Mouse (Mus musculus): ENCODE measurements around the gene Qrich1. TPM values are rescaled to one million over a fixed set of nuclear protein-coding genes. Genes with fewer than 3 reads are reported as not detected.

The Qrich1 gene
- total and polyA plus RNA-seq, 2 experiments from 2014 or later = 109 to 240 TPM

DNA sequence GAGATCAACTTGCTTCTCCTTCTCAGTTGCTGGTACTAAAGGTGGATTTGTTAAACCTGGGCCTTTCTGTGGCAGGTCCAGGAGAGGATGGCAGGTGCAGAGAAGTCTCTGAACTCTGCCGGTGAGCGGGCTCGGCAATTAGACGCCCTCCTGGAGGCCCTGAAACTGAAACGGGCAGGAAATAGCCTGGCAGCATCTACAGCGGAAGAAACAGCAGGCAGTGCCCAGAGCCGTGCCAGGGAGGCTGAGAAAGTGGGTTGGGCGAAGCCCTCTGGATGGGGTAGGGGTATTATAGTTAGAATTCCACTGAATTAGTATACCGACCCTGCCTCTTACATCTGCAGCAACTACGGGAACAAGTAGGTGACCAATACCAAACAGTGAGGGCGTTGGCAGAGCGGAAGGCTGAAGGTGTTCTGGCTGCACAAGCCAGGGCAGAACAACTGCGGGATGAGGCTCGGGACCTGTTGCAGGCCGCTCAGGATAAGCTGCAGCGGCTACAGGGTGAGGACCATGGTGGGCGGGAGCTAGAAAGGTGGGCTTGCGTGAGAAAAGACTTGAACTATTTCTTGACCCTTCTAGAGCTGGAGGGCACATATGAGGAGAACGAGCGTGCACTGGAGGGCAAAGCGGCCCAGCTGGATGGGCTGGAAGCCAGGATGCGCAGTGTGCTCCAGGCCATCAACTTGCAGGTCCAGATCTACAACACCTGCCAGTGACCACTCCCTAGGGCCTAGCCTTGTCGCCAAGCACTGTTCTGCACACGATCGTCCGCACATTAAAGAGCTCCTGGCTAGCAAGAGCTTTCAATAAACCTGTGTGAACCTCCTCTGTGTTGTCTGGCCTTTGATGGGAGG is 26.7 kb upstream of the Qrich1 start:
- Histone ChIP-seq H3K27ac (ENCODE audit: low read depth, low read length) (peak overlapping the region; percentile 97), H3K4me2 (ENCODE audit: low read depth, low read length, poor library complexity, severe bottlenecking) (peak overlapping the region; percentile 57), H3K27me3 (ENCODE audit: insufficient read depth, low read length) (no peaks in the 10 kb centered on the region), H3K9me3 (ENCODE audit: low read length) (no peaks in the 10 kb centered on the region), H3K9ac (replicated peaks; ENCODE audit: low read length, poor library complexity, severe bottlenecking) (peak overlapping the region; percentile 84), H3K4me3 (ENCODE audit: low read depth, low read length) (peak overlapping the region; percentile 96), H3K36me3 (ENCODE audit: insufficient read depth, low read length) (peaks cover 26% of the 10 kb centered on the region), H3K4me1 (ENCODE audit: insufficient read depth, low read length) (0 out of 2 replicates have a peak, but pooled peaks cover 9% of the 10 kb centered on the region)
- WGBS = 65% methylated on average over 26 of the region's 26 CpGs
- DNase-seq (ENCODE audit: low spot score) (no peak), ATAC-seq (ENCODE audit: low FRiP score) (peak; percentile 1; the same call in 1 of the 2 replicates)
- TF ChIP-seq CTCF (IDR thresholded peaks at IDR 0.05) = no peak

DNA sequence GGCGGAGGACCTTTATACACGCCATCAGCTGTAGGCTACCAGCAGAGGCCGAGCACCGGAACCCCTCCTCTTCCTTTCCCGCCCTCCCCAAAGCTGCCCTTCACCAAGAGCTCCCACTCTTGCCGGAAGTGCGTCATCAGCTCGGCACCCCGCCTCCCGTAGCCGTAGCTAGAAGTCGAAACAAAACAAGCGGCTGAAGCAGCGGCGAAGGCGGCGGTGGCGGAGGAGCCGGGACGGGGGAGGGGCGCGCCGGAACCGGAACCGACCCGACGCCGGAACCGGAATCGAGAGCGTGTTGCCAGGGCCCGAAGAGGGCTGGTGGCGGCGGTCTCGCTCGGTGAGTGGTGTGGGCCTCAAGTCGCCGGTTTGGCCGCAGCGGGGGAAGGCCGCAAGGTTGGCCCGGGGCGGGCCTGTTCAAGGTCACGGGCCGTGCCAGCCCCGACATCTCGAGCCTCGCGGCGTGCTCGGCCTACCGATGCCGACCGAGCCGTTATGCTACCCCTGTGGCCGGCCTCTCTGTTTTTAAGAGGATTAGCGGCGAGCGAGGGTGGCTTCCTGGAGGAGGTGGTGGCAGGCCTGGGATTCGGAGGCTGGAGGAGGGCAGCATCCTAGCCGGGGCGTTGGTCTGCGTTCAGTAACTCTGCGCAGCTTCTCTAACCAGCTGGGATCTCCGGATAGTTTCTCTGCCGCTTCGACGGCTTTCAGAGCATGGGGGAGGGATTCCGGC is 25.9 kb upstream of the Qrich1 start, which contains the start of gene Usp19:
TSS of gene Usp19 (plus strand) at position 44 of the 727 bp plus-strand sequence.
- H3K9me3 ChIP-seq (ENCODE audit: low read length) = no peaks in the 10 kb centered on the region
- peak within 1 kb of the TSS; percentile 84 for H3K9ac ChIP-seq (replicated peaks; ENCODE audit: low read length, poor library complexity, severe bottlenecking)
- H3K4me1 ChIP-seq (ENCODE audit: insufficient read depth, low read length) = 0 out of 2 replicates have a peak, but pooled peaks cover 9% of the 10 kb centered on the region
- peak within 1 kb of the TSS; percentile 97 for H3K27ac ChIP-seq (ENCODE audit: low read depth, low read length)
- no peak for TF ChIP-seq CTCF (IDR thresholded peaks at IDR 0.05)
- peak within 1 kb of the TSS; percentile 57 for H3K4me2 ChIP-seq (ENCODE audit: low read depth, low read length, poor library complexity, severe bottlenecking)
- H3K4me3 ChIP-seq (ENCODE audit: low read depth, low read length) = peak within 1 kb of the TSS; percentile 96
- DNase-seq (ENCODE audit: low spot score) (peak; percentile 98), ATAC-seq (ENCODE audit: low FRiP score) (peak; percentile 93)
- under 1% methylated on average over 67 of the region's 69 CpGs for WGBS
- no peaks in the 10 kb centered on the region for H3K27me3 ChIP-seq (ENCODE audit: insufficient read depth, low read length)
- peaks cover 32% of the 10 kb centered on the region for H3K36me3 ChIP-seq (ENCODE audit: insufficient read depth, low read length)

DNA sequence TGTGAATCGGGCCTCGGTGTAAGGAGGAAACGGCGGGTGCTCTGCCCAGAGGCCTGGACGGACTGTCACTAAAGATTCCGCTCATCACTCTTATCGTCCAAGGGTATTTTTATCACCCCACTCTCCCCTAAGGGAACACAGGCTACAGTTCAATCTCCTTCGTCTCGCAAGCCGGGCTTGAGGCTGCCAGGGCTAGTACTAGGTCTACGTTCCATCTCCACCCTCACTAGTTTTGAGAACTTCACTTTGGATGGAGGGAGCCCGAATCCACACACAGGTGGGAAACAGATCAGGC is 25.4 kb upstream of the Qrich1 start:
- Histone ChIP-seq H3K27ac (ENCODE audit: low read depth, low read length) (peak overlapping the region; percentile 97), H3K9ac (replicated peaks; ENCODE audit: low read length, poor library complexity, severe bottlenecking) (peak overlapping the region; percentile 84), H3K9me3 (ENCODE audit: low read length) (no peaks in the 10 kb centered on the region), H3K4me3 (ENCODE audit: low read depth, low read length) (peak overlapping the region; percentile 96), H3K4me1 (ENCODE audit: insufficient read depth, low read length) (0 out of 2 replicates have a peak, but pooled peaks cover 9% of the 10 kb centered on the region), H3K27me3 (ENCODE audit: insufficient read depth, low read length) (no peaks in the 10 kb centered on the region), H3K36me3 (ENCODE audit: insufficient read depth, low read length) (peaks cover 38% of the 10 kb centered on the region), H3K4me2 (ENCODE audit: low read depth, low read length, poor library complexity, severe bottlenecking) (peak overlapping the region; percentile 57)
- ATAC-seq (ENCODE audit: low FRiP score) = no peak
- no peak for DNase-seq (ENCODE audit: low spot score)
- WGBS = 10% methylated on average over 12 of the region's 12 CpGs
- no peak for TF ChIP-seq CTCF (IDR thresholded peaks at IDR 0.05)

DNA sequence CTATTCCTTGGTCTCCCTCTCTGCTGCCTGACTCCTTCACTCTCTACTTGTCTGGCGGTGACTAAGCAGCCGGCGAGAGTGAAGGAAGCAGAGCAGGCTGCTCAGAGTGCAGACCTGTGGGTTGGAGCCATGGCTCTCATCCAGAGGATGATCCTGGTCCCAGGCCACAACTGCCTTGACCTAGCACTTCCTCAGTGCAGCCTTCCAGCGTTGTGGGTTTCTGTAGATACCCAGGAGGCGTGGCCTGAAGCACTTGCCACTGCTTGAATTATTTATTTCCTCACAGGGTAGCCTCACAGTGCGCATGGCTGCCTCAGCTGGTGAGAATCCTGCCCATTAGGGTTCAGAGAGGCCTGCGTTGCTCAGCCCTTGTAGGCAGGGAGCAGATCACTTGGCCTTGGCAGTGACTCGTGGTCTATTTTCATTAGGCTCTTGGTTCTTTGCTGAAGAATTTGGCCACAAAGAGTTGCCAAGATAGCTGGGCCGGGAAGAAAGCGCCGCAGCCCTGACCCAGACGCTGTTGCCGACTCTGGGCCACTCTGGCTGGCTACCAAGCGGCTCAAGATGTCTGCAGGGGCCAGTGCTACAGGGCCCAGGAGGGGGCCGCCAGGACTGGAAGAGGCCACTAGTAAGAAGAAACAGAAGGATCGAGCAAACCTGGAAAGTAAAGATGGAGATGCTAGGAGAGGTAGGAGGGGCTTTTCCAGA is 24.4 kb upstream of the Qrich1 start:
- Histone ChIP-seq H3K36me3 (ENCODE audit: insufficient read depth, low read length) (peaks cover 47% of the 10 kb centered on the region), H3K27ac (ENCODE audit: low read depth, low read length) (no peak overlapping the region), H3K4me2 (ENCODE audit: low read depth, low read length, poor library complexity, severe bottlenecking) (peak overlapping the region; percentile 57), H3K9ac (replicated peaks; ENCODE audit: low read length, poor library complexity, severe bottlenecking) (0 out of 2 replicates have a peak overlapping the region, but pooled peaks have one; percentile 84), H3K4me3 (ENCODE audit: low read depth, low read length) (peak overlapping the region; percentile 96), H3K9me3 (ENCODE audit: low read length) (no peaks in the 10 kb centered on the region), H3K27me3 (ENCODE audit: insufficient read depth, low read length) (no peaks in the 10 kb centered on the region), H3K4me1 (ENCODE audit: insufficient read depth, low read length) (0 out of 2 replicates have a peak, but pooled peaks cover 9% of the 10 kb centered on the region)
- ATAC-seq (ENCODE audit: low FRiP score) = no peak
- 82% methylated on average over 16 of the region's 16 CpGs for WGBS
- TF ChIP-seq CTCF (IDR thresholded peaks at IDR 0.05) = no peak
- no peak for DNase-seq (ENCODE audit: low spot score)

DNA sequence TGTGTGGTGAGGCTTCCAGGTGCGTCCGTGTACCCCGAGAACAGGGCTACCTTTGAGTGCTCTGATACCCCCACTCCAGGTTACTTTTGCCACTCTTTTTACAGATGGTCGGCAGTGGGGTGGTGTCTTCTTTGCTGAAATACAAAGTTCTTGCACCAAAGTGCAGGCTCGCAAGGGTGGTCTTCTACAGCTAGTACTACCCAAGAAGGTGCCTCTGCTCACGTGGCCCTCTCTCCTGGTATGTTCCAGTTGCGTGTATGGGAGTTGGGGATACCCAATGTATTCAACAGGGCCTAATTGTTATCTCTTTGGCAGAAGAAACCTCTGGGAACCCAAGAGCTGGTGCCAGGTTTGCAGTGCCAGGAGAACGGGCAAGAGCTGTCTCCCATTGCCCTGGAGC is 23.4 kb upstream of the Qrich1 start:
- Histone ChIP-seq H3K4me3 (ENCODE audit: low read depth, low read length) (no peak overlapping the region), H3K9me3 (ENCODE audit: low read length) (no peaks in the 10 kb centered on the region), H3K27me3 (ENCODE audit: insufficient read depth, low read length) (no peaks in the 10 kb centered on the region), H3K4me2 (ENCODE audit: low read depth, low read length, poor library complexity, severe bottlenecking) (no peak overlapping the region), H3K4me1 (ENCODE audit: insufficient read depth, low read length) (0 out of 2 replicates have a peak, but pooled peaks cover 9% of the 10 kb centered on the region), H3K36me3 (ENCODE audit: insufficient read depth, low read length) (peaks cover 57% of the 10 kb centered on the region), H3K9ac (replicated peaks; ENCODE audit: low read length, poor library complexity, severe bottlenecking) (no peak overlapping the region), H3K27ac (ENCODE audit: low read depth, low read length) (no peak overlapping the region)
- ATAC-seq (ENCODE audit: low FRiP score) (no peak), DNase-seq (ENCODE audit: low spot score) (no peak)
- 97% methylated on average over 8 of the region's 8 CpGs for WGBS
- TF ChIP-seq CTCF (IDR thresholded peaks at IDR 0.05) = no peak

Measured in midbrain, postnatal 0 days (tissue).